In genomic region chr10:117639221-117639599, GRCm38 (mm10) we compare ENCODE assay signal across 11 mouse cellular contexts. TPM values are rescaled to one million over a fixed set of nuclear protein-coding genes. Genes with fewer than 3 reads are reported as not detected.
DNase-seq lines count a peak whose midpoint lies in the region.
"Had no signal": no experiment of that assay in that cellular context is flagged by ENCODE, and none has a peak within 500 bp of the region (broad histone marks: within the 10 kb centered on the region; RNA-seq: fewer than 3 reads in every experiment).

No protein-coding gene starts in this region.

- DNase-seq in ZHBTc4 (ENCODE audit: low read depth, low spot score) (peak; percentile 58), adipocyte (ENCODE audit: low spot score) (peak; percentile 93)
- DNase-seq in layer of hippocampus, postnatal 10 days (ENCODE audit: low spot score in 2 of 2), result no peak
- DNase-seq in kidney, adult 11 months, result no peak
- DNase-seq: adrenal gland, adult 8-10 months; adrenal gland, postnatal 25 days; cerebellum, adult 11 months; cerebellum, adult 11-12 months; cerebellum, adult 18-20 months; cerebellum, adult 2 months; cerebellum, adult 8-10 months had no signal

RNA-seq across cellular contexts. Expression of gene Cpm, which starts 9.9 kb away (rescaled TPM):
- total RNA-seq in layer of hippocampus, postnatal 10 days (2021), result 1 to 10 TPM; 5.8 to 6.4 TPM

Comparison
In these comparisons a context has a peak if more than half of its experiments do, and no peak if none do; other contexts are left out.
1. DNase-seq: peak in ZHBTc4 (single experiment) and adipocyte (single experiment); none in layer of hippocampus, postnatal 10 days (0 of 2) and kidney, adult 11 months (single experiment).